Mouse (Mus musculus) ES-Bruce4 (cell line): Measurements from ENCODE around the gene Nemf. TPM values are rescaled to one million over a fixed set of nuclear protein-coding genes. Genes with fewer than 3 reads are reported as not detected.

Experiments used
- H3K27ac ChIP-seq: 2 replicates; pipeline ENCODE4 v1.5.1; 2012; ENCODE audit warnings: low read length, inconsistent platforms; ENCODE audit not compliant: insufficient read depth
- H3K27me3 ChIP-seq: 2 replicates; pipeline ENCODE4 v1.6.1; 2012; ENCODE audit warnings: mild to moderate bottlenecking, low read length, inconsistent platforms; ENCODE audit not compliant: control insufficient read depth, poor library complexity, insufficient read depth, severe bottlenecking
- H3K36me3 ChIP-seq: 2 replicates; pipeline ENCODE4 v1.6.1; 2012; ENCODE audit warnings: inconsistent platforms, mild to moderate bottlenecking, low read length, moderate library complexity; ENCODE audit not compliant: control insufficient read depth, poor library complexity, insufficient read depth, severe bottlenecking
- H3K4me1 ChIP-seq: one replicate; pipeline ENCODE4 v1.8.1; 2011; ENCODE audit warnings: low read length; ENCODE audit not compliant: control insufficient read depth, insufficient read depth
- H3K4me3 ChIP-seq: 2 replicates; pipeline ENCODE4 v1.5.1; 2011; ENCODE audit warnings: low read depth, mild to moderate bottlenecking, low read length
- H3K9ac ChIP-seq: 2 replicates; pipeline ENCODE4 v1.6.1; 2012; ENCODE audit warnings: low read depth, mild to moderate bottlenecking, inconsistent platforms; ENCODE audit not compliant: poor library complexity, severe bottlenecking
- H3K9me3 ChIP-seq: replicated peaks from 2 replicates; pipeline ENCODE4 v1.6.1; 2012; ENCODE audit warnings: mild to moderate bottlenecking, low read length, inconsistent platforms; ENCODE audit not compliant: control insufficient read depth, poor library complexity, insufficient read depth, severe bottlenecking
- CTCF ChIP-seq: IDR thresholded peaks from one replicate; pipeline ENCODE4 v1.8.1; 2011; ENCODE audit warnings: low read depth, low read length
- EP300 ChIP-seq: IDR thresholded peaks from 2 replicates; pipeline ENCODE4 v1.6.1; 2011; ENCODE audit warnings: low read depth, low read length; ENCODE audit not compliant: insufficient read depth
- POLR2A ChIP-seq: IDR thresholded peaks from one replicate; pipeline ENCODE4 v1.8.1; 2011; ENCODE audit warnings: low read length; ENCODE audit not compliant: insufficient read depth
- polyA plus RNA-seq: library from polyadenylated mRNA; stranded (reverse); fragments of >200 nt; gene quantifications from 2 replicates; pipeline ENCODE4 v1.2.4, GENCODE M21; 2011; ENCODE audit warnings: low read depth; ENCODE audit not compliant: missing spikeins, insufficient read depth, insufficient read length

Nemf gene
- polyA plus RNA-seq, 1 experiment, result 75.0 TPM

DNA sequence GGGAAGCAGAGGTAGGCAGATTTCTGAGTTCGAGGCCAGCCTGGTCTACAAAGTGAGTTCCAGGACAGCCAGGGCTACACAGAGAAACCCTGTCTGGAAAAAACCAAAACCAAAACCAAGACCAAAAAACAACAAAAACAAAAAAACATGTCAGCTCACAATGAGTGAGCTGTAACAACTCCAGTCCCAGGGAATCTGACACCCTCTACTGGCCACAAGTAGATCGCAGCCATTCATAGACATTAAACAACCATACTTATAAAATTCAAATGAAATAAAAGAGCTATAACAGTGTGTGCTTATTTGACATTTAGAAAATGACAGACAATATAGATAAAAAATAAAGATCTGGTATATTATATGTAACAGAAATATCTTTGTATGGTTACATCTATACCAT lies 23.4 kb downstream of the Nemf start:
- no peak overlapping the region for H3K4me3 ChIP-seq
- H3K9me3 ChIP-seq, result no peaks in the 10 kb centered on the region
- no peaks in the 10 kb centered on the region for H3K27me3 ChIP-seq
- no peaks in the 10 kb centered on the region for H3K4me1 ChIP-seq
- no peak overlapping the region for H3K27ac ChIP-seq
- H3K36me3 ChIP-seq, result peaks cover 46% of the 10 kb centered on the region
- TF ChIP-seq POLR2A (no peak), EP300 (no peak), CTCF (no peak)
- H3K9ac ChIP-seq, result no peak overlapping the region

- Histone ChIP-seq H3K27ac (no peak overlapping the region), H3K4me1 (no peaks in the 10 kb centered on the region), H3K27me3 (no peaks in the 10 kb centered on the region), H3K9me3 (no peaks in the 10 kb centered on the region), H3K4me3 (no peak overlapping the region), H3K36me3 (peaks cover 43% of the 10 kb centered on the region), H3K9ac (no peak overlapping the region)
- TF ChIP-seq EP300, result no peak
- no peak for TF ChIP-seq CTCF
- no peak for TF ChIP-seq POLR2A
Measured at GRCm38 (mm10) chr12:69332147-69332546, 24.8 kb downstream of the Nemf start.

- TF ChIP-seq EP300 (no peak), POLR2A (no peak), CTCF (no peak)
- Histone ChIP-seq H3K27me3 (no peaks in the 10 kb centered on the region), H3K9me3 (no peaks in the 10 kb centered on the region), H3K4me1 (no peaks in the 10 kb centered on the region), H3K9ac (no peak overlapping the region), H3K27ac (no peak overlapping the region), H3K4me3 (no peak overlapping the region), H3K36me3 (peaks cover 41% of the 10 kb centered on the region)
Measured at GRCm38 (mm10) chr12:69331187-69331586, 25.8 kb downstream of the Nemf start.

DNA sequence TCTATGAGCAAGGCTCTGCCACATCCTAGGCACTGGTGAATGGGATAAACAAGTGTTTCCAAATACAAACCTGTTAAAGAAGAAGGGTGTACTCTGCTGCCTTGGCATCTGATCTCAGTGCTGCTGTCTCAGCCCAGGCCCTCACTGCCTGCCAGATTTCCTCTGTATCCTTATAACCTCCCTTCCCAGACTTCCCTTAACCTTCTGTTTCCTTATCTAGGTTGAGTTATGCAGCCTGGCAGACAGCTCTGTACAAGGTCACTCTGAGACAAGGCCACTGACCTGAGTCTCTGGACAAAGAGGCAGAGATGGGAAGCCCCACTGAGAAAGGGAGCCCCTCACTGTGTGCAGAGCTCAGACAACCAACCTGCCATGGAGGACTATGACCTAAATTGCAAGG lies 38.5 kb downstream of the Nemf start:
- H3K9ac ChIP-seq, result no peak overlapping the region
- no peak overlapping the region for H3K27ac ChIP-seq
- no peaks in the 10 kb centered on the region for H3K9me3 ChIP-seq
- no peaks in the 10 kb centered on the region for H3K27me3 ChIP-seq
- no peaks in the 10 kb centered on the region for H3K4me1 ChIP-seq
- H3K4me3 ChIP-seq, result no peak overlapping the region
- H3K36me3 ChIP-seq, result peaks cover 49% of the 10 kb centered on the region
- no peak for TF ChIP-seq EP300
- no peak for TF ChIP-seq POLR2A
- TF ChIP-seq CTCF, result no peak

GRCm38 (mm10) chr12:69309659-69310058 lies 47.3 kb downstream of the Nemf start:
- no peaks in the 10 kb centered on the region for H3K9me3 ChIP-seq
- no peak overlapping the region for H3K27ac ChIP-seq
- no peak overlapping the region for H3K9ac ChIP-seq
- H3K4me1 ChIP-seq, result no peaks in the 10 kb centered on the region
- no peaks in the 10 kb centered on the region for H3K27me3 ChIP-seq
- H3K36me3 ChIP-seq, result peaks cover 59% of the 10 kb centered on the region
- no peak for TF ChIP-seq CTCF
- no peak for TF ChIP-seq EP300
- no peak for TF ChIP-seq POLR2A
- no peak overlapping the region for H3K4me3 ChIP-seq

DNA sequence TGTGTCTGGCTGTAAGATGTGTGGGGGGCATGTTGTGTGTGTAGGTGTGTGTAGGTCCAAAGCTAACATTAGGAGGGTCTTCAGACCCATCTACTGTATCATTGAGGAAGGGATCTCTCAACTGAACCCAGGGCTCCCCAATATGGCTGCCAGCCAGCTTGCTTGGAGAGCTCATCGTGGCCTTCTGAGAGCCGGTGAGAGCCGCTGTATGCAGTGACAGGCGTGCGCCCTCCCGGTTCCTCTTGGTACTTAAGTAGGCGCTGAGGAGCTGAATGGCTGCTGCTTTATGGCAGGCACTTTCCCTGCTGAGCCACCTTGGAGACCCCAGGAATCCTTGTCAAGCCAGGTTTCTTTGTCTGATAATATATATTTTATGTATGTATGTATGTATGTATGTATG lies 50.6 kb downstream of the Nemf start:
- TF ChIP-seq EP300 (no peak), CTCF (no peak), POLR2A (no peak)
- H3K4me3 ChIP-seq, result no peak overlapping the region
- no peaks in the 10 kb centered on the region for H3K4me1 ChIP-seq
- H3K27me3 ChIP-seq, result no peaks in the 10 kb centered on the region
- peaks cover 52% of the 10 kb centered on the region for H3K36me3 ChIP-seq
- H3K9me3 ChIP-seq, result no peaks in the 10 kb centered on the region
- H3K27ac ChIP-seq, result no peak overlapping the region
- no peak overlapping the region for H3K9ac ChIP-seq
